Mouse (Mus musculus): Measurements from ENCODE around the gene Nucb2. TPM values are rescaled to one million over a fixed set of nuclear protein-coding genes. Genes with fewer than 3 reads are reported as not detected.

Nucb2 gene
- total and polyA plus RNA-seq, 2 experiments from 2014 or later, result 7.4 to 7.6 TPM

DNA sequence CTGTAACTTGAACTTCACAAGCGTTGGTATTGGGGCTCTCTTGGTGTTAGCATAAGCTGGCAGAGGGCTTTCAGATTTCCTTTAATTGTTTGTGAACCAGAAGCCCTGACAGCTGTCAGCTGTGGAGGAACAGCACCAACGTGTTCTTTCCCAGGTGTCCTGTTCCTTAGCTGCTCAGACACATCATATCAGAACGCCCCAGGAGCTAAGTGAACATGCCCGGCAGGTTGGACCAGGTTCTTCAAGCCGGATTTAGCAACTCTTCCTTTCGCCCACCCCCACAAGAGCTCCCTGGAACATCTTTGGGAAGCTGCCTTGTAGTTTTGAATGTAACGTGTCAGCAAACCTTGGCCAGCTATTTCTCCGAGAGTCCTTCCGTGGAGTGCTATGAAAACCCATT, 10.4 kb downstream of the Nucb2 start:
- ATAC-seq (ENCODE audit: insufficient read depth, low read depth) (no peak), DNase-seq (ENCODE audit: low spot score) (no peak)
- no peak for TF ChIP-seq EP300 (IDR thresholded peaks at IDR 0.05; ENCODE audit: low read depth)
- TF ChIP-seq CTCF (IDR thresholded peaks at IDR 0.05; ENCODE audit: low read depth), result no peak
- no peaks in the 10 kb centered on the region for H3K27me3 ChIP-seq (ENCODE audit: control insufficient read depth, insufficient read depth, low read length)
- H3K4me1 ChIP-seq (ENCODE audit: control insufficient read depth, insufficient read depth), result peaks cover 9% of the 10 kb centered on the region; the same call in 1 of the 2 replicates
- no peak overlapping the region for H3K27ac ChIP-seq (ENCODE audit: low read depth)
- no peaks in the 10 kb centered on the region for H3K9me3 ChIP-seq (replicated peaks; ENCODE audit: control insufficient read depth, low read length)
- H3K4me3 ChIP-seq (ENCODE audit: low read depth, low read length), result no peak overlapping the region
- WGBS, result 73% methylated on average over 9 of the region's 9 CpGs
- H3K4me2 ChIP-seq (ENCODE audit: low read depth, low read length), result no peak overlapping the region
- peaks cover 6% of the 10 kb centered on the region for H3K36me3 ChIP-seq (replicated peaks; ENCODE audit: control insufficient read depth, insufficient read depth, low read length)
- no peak overlapping the region for H3K9ac ChIP-seq (replicated peaks; ENCODE audit: low read depth, low read length)

DNA sequence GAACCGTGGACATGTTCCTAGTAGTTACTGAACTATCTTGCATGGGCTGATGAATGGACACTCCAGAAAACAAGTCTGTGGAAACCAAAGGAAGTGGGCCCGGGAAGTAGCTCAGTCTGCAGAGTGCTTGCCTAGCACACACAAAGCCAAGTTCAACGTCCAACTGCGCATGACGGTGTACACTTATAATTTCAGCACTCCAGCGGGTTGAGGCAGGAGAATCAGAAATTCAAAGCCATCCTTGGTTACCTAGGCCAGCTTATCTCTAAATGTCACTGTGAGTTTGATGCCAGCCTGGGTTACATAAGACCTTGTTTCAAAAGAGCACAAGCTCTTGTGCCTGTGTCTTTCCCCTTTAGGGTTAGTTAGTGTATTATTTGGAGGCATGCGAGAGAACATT, 10.9 kb downstream of the Nucb2 start:
- ATAC-seq (ENCODE audit: insufficient read depth, low read depth) (no peak), DNase-seq (ENCODE audit: low spot score) (no peak)
- TF ChIP-seq CTCF (IDR thresholded peaks at IDR 0.05; ENCODE audit: low read depth), result no peak
- TF ChIP-seq EP300 (IDR thresholded peaks at IDR 0.05; ENCODE audit: low read depth), result no peak
- Histone ChIP-seq H3K27me3 (ENCODE audit: control insufficient read depth, insufficient read depth, low read length) (no peaks in the 10 kb centered on the region), H3K4me2 (ENCODE audit: low read depth, low read length) (no peak overlapping the region), H3K4me3 (ENCODE audit: low read depth, low read length) (no peak overlapping the region), H3K9ac (replicated peaks; ENCODE audit: low read depth, low read length) (no peak overlapping the region), H3K27ac (ENCODE audit: low read depth) (no peak overlapping the region), H3K4me1 (ENCODE audit: control insufficient read depth, insufficient read depth) (peaks cover 9% of the 10 kb centered on the region; the same call in 1 of the 2 replicates), H3K9me3 (replicated peaks; ENCODE audit: control insufficient read depth, low read length) (no peaks in the 10 kb centered on the region), H3K36me3 (replicated peaks; ENCODE audit: control insufficient read depth, insufficient read depth, low read length) (peaks cover 6% of the 10 kb centered on the region)
- WGBS, result 82% methylated on average over 7 of the region's 7 CpGs

DNA sequence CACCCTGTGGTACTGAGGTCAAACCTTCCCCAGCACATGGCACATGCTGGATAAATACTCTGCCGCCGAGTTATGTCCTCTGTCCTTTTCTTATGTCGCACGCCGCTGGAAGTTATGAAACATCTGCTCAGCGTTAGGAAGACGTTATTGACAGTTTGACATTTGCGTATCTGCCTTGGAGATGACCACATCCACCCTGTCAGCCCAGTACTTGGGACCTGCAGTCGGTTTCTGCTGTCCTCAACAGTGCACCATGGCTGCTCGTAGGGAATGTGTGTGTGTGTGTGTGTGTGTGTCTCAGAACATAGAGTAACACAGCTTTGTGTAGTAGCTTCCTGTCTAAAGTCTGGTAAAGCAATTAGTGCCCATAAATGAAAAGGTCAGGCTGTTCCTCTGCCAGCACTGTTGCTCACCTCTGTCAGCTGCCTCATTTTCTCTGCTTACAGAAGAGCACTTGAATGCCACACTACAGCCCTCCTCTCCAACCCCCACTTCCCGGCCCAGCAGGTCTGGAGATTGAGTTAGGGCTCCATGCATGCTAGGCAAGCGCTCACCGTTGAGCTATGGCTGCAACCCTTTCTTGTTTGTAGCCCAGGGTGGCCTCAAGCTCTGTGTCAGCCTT, 11.5 kb downstream of the Nucb2 start:
- DNase-seq (ENCODE audit: low spot score), result no peak
- H3K4me3 ChIP-seq (ENCODE audit: low read depth, low read length), result no peak overlapping the region
- no peak overlapping the region for H3K4me2 ChIP-seq (ENCODE audit: low read depth, low read length)
- peaks cover 9% of the 10 kb centered on the region; the same call in 1 of the 2 replicates for H3K4me1 ChIP-seq (ENCODE audit: control insufficient read depth, insufficient read depth)
- H3K36me3 ChIP-seq (replicated peaks; ENCODE audit: control insufficient read depth, insufficient read depth, low read length), result peaks cover 3% of the 10 kb centered on the region
- TF ChIP-seq CTCF (IDR thresholded peaks at IDR 0.05; ENCODE audit: low read depth), result no peak
- TF ChIP-seq EP300 (IDR thresholded peaks at IDR 0.05; ENCODE audit: low read depth), result no peak
- no peak overlapping the region for H3K9ac ChIP-seq (replicated peaks; ENCODE audit: low read depth, low read length)
- H3K27ac ChIP-seq (ENCODE audit: low read depth), result no peak overlapping the region; the same call in 1 of the 2 replicates
- H3K9me3 ChIP-seq (replicated peaks; ENCODE audit: control insufficient read depth, low read length), result no peaks in the 10 kb centered on the region
- no peaks in the 10 kb centered on the region for H3K27me3 ChIP-seq (ENCODE audit: control insufficient read depth, insufficient read depth, low read length)
- 65% methylated on average over 13 of the region's 13 CpGs for WGBS
- ATAC-seq (ENCODE audit: insufficient read depth, low read depth), result no peak

DNA sequence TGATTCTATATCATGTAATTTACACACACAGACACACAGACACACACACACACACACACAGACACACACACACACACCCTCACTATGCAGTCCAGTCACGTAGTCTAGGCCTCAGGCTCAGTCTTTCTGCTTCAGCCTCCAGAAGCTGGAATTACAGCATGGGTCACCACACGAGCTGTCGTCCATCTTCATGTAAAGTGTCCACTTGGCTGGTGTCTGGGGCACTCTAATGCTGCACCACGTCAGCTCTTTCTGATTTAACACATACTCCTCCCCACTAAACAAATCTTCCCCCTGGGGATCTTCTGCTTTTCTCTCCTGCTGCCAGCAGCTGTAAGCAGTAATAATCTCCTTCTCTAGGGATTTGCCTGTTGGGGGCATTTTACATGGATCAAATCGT, 13.1 kb downstream of the Nucb2 start:
- no peak for ATAC-seq (ENCODE audit: insufficient read depth, low read depth)
- Histone ChIP-seq H3K4me1 (ENCODE audit: control insufficient read depth, insufficient read depth) (peaks cover 9% of the 10 kb centered on the region; the same call in 1 of the 2 replicates), H3K9ac (replicated peaks; ENCODE audit: low read depth, low read length) (no peak overlapping the region), H3K36me3 (replicated peaks; ENCODE audit: control insufficient read depth, insufficient read depth, low read length) (peaks cover 5% of the 10 kb centered on the region; the same call in 1 of the 2 replicates), H3K27ac (ENCODE audit: low read depth) (0 out of 2 replicates have a peak overlapping the region, but pooled peaks have one; percentile 3), H3K27me3 (ENCODE audit: control insufficient read depth, insufficient read depth, low read length) (no peaks in the 10 kb centered on the region), H3K4me2 (ENCODE audit: low read depth, low read length) (no peak overlapping the region), H3K9me3 (replicated peaks; ENCODE audit: control insufficient read depth, low read length) (no peaks in the 10 kb centered on the region), H3K4me3 (ENCODE audit: low read depth, low read length) (no peak overlapping the region)
- no peak for DNase-seq (ENCODE audit: low spot score)
- TF ChIP-seq CTCF (IDR thresholded peaks at IDR 0.05; ENCODE audit: low read depth) (no peak), EP300 (IDR thresholded peaks at IDR 0.05; ENCODE audit: low read depth) (no peak)
- 65% methylated on average over 5 of the region's 5 CpGs for WGBS

DNA sequence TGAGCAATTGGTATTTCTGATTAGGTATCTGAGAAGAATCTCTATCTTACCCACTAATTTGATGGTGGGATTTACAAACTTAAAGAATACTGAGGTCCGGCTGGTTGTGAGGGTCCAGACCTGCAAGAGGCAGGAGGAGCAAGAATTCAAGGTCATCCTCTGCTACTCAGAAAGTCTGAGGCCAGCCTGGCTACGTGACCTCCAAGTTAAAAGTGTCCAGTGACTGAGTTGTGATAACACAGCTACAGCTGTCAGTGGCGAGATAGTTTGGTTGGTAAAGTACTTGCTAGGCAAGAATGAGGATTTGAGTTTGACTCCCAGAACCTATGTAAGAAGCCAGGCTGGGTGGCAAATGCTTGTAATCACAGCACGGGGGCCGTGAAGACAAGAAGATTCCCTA, 14.0 kb downstream of the Nucb2 start:
- no peaks in the 10 kb centered on the region for H3K9me3 ChIP-seq (replicated peaks; ENCODE audit: control insufficient read depth, low read length)
- whole genome bisulfite sequencing, result 39% methylated on average over 5 of the region's 5 CpGs
- H3K9ac ChIP-seq (replicated peaks; ENCODE audit: low read depth, low read length), result no peak overlapping the region
- H3K4me1 ChIP-seq (ENCODE audit: control insufficient read depth, insufficient read depth), result peaks cover 9% of the 10 kb centered on the region; the same call in 1 of the 2 replicates
- TF ChIP-seq CTCF (IDR thresholded peaks at IDR 0.05; ENCODE audit: low read depth), result no peak
- no peak for TF ChIP-seq EP300 (IDR thresholded peaks at IDR 0.05; ENCODE audit: low read depth)
- no peak overlapping the region for H3K4me2 ChIP-seq (ENCODE audit: low read depth, low read length)
- H3K27me3 ChIP-seq (ENCODE audit: control insufficient read depth, insufficient read depth, low read length), result no peaks in the 10 kb centered on the region
- no peak overlapping the region for H3K4me3 ChIP-seq (ENCODE audit: low read depth, low read length)
- peak; percentile 53; the same call in 1 of the 2 replicates for ATAC-seq (ENCODE audit: insufficient read depth, low read depth)
- peak overlapping the region; percentile 35 for H3K27ac ChIP-seq (ENCODE audit: low read depth)
- peaks cover 10% of the 10 kb centered on the region; the same call in 1 of the 2 replicates for H3K36me3 ChIP-seq (replicated peaks; ENCODE audit: control insufficient read depth, insufficient read depth, low read length)
- no peak for DNase-seq (ENCODE audit: low spot score)

Data from heart, postnatal 0 days (tissue).